Mouse (Mus musculus) heart, postnatal 0 days (tissue): ENCODE measurements around the gene Pcsk1n.

Experiments used
- CTCF ChIP-seq: IDR thresholded peaks from 2 replicates; pipeline ENCODE4 v1.5.1; 2016; ENCODE audit warnings: antibody characterized with exemption, control low read depth, low read depth
- EP300 ChIP-seq: IDR thresholded peaks from 2 replicates; pipeline ENCODE4 v1.6.1; 2016; ENCODE audit warnings: antibody characterized with exemption, low read depth

DNA sequence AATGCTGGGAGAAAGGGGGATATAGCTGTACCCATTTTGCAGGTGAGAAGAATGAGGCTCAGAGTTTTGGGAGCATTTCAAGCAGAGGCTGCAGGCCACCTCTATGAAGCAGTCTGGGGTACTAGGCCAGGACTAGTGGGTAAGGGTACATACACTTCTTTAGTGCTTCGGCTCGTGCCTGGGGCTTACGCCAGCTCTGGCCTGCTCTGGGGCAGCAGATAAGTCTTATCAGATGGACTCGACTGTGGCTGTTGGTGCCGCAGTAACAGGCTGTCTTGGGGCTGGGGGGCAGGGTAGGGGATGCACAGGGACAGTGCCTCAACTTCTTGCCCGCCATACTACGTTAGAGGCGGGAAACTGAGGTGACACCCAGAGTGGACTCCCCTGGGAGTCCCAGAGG, 48.6 kb downstream of the Pcsk1n start:
- TF ChIP-seq CTCF (no peak), EP300 (no peak)
